Mouse (Mus musculus): ENCODE data around the gene Pycr1.

The Pycr1 gene

DNA sequence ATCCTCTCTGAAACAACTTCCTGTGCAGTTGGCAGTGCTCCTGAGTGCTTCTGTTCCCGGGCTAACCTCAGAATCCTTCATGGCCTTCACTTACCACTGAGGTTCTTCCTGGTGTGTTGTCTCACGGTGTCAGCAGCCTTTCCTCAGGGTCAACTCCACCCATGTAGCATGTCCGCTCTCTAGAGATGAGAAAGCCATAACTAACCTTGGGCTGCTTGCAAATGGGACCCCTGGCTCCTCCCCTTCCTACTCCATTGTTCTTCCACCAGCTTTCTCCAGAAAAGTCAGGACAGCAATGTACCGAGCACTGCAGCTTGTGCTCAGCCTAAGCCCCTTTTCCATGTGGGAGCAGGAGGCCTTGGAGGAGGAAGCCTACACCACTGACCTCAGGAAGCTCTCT is 36.8 kb downstream of the Pycr1 start:
- no peak for DNase-seq (ENCODE audit: extremely low spot score, low spot score)

DNA sequence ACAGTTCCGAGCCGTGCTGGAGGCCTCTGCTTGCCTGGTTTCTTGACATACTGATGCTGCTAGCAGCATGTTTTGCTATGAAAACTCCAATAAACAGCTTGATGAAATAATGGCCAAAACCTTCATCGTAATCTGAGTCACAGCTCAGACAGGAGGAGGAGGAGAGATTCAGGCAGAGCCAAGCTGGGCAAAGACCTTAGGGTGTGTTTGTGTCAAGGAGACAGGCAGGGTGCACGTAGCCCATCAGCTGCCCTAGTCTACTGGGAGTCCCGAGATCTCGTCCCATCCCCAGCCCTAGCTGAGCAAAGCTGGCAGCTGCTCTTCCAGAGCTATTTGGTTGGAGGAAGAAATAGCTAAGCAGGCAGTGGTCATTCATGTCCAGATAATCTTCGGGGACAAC is 37.9 kb downstream of the Pycr1 start:
- DNase-seq (ENCODE audit: extremely low spot score, low spot score): no peak

DNA sequence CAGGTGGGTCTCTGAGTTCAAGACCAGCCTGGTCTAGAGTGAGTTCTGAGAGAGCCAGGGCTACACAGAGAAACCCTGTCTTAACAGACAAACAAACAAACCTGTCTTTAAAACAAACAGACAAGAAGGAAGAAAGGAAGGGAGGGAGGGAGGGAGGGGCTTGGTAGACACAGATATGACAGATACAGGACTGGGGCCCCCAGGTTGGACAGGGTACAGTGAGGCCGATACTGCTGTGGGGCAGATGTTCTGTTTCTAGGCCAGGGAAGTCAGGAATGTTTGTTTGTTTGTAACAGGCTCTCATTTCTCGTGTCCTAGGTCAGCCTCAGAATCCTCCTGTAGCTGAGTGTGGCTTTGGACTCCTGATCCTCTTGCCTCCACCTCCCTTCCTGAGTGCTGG is 40.0 kb downstream of the Pycr1 start:
- no peak for DNase-seq (ENCODE audit: extremely low spot score, low spot score)

DNA sequence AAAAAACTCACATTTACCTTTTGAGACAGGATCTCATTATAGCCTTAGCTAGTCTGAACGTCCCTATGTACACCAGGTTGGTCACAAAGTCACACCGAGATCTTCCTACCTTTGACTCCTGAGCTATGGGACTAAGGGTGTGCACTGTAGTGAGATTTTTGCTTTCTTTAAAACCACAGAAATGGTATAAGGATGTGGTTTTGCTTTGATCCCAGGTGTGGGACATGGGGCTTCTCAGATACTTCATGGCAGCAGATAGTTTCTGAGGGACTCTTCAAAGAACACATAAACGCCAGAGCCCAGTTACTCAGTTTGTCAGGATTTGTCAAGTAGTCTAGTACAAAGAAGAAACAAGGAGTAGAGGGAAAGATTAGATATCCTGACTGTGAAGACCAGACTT is 42.9 kb downstream of the Pycr1 start:
- no peak for DNase-seq (ENCODE audit: extremely low spot score, low spot score)

DNA sequence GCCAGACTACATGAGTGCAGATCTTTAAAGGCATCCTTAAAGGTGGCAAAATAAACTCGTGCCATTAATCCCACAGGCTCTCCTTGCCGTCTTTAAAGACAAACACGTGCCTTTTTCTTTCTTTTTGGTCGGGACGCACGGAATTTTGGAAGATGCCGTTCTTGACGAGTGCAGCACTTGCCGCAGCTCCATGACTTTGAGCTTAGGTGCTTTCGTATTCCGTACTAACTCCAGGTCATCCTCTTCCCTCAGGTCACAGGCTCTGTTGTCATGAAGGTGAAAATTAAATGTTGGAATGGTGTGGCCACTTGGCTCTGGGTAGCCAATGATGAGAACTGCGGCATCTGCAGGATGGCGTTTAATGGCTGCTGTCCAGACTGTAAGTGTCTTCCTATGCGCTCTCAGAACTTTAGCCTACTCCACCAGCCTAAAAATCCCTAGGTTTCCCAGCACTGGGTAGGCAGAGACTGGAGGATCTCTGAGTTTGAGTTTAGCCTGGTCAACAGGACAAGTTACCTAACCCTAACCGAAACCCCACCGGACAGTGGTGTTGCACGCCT is 44.5 kb downstream of the Pycr1 start:
- DNase-seq (ENCODE audit: extremely low spot score, low spot score): no peak

DNA sequence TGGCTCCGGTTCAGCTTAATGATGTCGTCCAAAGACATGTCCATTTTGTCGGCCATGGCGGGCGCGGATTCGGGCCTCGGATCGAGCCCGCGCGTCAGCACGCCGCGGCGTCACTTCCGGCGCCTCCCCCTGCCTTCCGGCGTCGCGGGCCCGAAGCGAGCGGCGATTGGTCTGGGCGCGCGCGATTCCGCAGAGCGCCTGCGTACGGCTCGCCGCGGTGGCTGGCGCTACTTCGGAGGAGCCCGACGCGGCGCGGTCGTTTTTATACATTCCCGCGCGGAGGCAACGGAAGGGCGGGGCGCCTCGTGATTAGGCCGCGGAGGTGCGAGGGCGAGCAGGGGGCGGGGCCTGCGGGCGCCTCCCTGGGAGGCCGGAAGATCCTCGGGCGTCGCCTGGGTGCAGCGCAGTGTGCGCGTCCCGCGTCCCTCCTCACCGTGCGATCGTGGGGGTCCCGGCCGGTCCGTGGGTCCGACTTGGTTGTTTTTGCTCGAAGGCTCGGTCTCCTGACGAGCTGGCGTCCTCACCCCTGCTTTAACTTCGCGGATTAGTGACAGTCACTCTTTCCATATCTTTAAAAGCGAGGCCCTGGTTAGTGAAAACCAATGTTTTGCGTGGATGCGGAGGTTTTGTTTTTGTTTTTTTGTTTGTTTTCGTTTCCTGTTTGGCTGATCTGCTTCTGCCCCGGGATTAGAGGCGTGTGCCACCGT is 45.1 kb downstream of the Pycr1 start, which contains the start of the genes Alyref and Anapc11:
Gene Alyref (minus strand): TSS at position 83 of the 707 bp plus-strand sequence.
Gene Anapc11 (plus strand): TSS at position 139 of the 707 bp plus-strand sequence.
- DNase-seq (ENCODE audit: extremely low spot score, low spot score): peak; percentile 92

DNA sequence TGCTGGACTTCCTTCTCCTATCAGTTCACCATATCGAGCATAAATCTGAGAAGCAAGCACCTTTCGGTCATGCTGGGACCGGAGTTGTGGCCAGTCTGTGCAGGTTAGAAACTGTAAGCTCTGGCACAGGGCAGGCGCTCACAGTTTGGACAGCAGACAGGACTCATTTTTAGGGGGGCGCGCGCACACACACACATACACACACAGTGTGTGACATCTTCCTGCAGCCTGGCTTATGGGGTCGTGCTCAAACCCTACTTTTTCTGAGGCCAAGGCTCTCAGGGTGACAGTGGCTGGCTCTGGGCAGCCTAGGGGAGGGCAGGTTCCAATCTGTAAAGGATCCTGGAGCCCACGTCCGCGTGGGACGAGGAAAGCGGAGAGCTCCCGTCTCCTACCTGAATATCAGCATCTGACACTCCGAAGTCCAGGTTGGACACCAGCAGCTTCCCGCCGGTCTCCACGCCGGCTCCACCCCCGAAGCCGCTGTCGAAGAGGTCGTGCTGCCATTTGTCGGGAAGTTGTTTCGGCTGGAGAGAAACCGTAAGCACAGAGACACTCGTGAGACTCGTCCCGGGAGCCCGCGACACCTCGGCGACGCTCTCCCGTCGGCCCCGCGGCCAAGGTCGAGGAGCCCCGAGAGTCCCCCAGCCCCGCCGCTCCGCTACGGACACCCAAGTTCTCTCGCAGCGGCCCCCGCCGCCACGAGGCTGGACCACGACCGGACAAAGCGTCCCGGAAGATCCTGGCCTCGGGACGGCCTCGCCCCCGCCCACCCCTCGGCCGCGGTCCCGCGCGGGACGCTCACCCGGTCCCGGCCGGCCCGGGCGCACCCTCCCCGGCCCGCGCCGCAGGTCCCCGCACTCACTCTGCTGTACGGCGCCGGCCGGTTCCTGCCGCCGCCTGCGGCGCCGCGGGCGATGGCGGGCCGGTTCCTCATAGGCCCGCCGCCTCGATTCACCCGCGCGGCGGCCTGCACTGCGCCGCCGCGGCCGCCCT is 46.0 kb downstream of the Pycr1 start:
- no peak for DNase-seq (ENCODE audit: extremely low spot score, low spot score)

DNA sequence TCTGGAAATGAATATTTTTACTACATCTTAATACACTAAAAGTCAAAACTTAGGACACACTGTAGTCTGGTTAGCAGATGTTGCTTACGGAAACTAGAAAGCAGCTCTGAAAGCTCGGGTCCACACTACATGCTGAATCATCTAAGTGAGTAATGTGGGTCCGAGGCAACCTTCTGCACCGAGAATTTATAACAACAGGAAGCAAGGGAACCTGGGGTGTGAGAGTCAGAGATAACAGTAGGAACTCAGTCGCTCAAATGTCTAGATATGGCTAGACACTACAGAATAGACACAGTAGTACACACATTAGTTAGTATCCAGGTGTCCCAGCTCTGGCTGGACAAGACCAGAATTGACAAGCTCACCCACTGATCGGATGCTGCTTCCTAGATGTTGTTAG is 55.0 kb downstream of the Pycr1 start:
- DNase-seq (ENCODE audit: extremely low spot score, low spot score): no peak

Measured in neural tube, embryonic 10.5 days (tissue).